Mouse (Mus musculus): ENCODE measurements around the gene Kctd21.

DNA sequence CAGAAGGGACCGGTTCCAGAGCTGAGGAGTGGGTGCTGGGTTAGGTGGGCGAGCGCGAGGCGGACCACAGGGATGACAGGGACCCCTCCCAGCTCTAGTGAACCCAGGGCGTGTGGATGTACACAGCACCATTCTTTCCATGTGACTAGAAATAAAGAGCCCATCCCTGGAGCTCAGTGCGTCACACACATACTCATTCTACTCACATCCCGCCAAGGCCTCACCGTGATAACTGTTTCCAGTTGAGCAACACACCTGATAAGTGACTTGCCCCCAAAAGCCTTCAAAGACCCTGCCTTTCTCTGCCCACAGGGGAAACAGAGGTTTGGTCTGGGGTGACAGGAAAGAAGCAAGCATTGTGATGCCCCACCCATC, 527 bp downstream of the Kctd21 start:
- TF ChIP-seq CTCF (IDR thresholded peaks at IDR 0.05) (no peak), EP300 (IDR thresholded peaks at IDR 0.05) (no peak)
